Mouse (Mus musculus): Measurements from ENCODE around the gene Nfkbib.
A peak's percentile ranks its signal among the peaks of the same experiment; 100 is the strongest.

Nfkbib gene

DNA sequence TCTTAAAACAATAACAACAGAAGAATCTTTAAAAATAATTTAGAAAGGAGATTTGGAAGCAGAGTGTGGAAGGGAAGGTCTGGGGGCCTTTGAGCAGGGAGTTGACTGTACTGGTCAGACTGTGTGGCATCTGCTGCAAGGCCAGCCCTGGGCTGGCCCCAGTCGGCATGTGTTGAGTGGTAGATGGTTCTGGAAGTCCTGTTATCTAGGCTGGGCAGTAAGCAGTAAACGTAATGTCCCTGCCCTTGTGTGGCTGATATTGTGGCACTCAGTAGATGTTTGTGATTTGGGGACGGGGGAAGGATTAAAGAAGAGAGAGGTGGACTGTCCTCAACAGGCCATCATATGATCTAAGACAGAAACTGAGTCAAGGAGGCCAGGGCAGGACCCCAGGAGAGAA, 3.0 kb upstream of the Nfkbib start:
- no peak for DNase-seq (ENCODE audit: extremely low spot score, low read depth, low spot score)

DNA sequence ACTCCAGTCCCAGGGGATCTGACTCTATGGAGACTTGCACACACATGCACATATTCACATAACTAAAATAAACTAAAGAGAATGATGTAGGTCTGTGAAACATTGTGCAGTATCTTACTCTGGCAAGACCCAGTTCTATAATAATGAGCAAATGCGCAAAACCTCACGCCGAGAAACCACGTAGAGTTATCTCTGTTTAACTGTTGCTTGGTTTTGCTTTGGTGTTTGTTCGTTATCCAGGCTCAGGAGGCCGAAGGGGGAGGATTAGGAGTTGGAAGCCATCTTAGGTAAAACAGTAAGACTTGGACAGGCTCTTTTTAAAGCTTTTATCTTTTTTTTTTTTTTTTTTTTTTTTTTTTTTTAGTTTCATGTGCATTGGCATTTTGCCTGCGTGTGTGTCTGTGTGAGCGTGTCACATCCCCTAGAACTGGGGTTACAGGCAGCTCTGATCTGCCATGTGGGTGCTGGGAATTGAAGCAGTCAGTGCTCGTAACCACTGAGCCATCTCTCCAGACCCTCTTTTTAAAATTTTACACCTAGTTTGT, 2.2 kb upstream of the Nfkbib start:
- DNase-seq (ENCODE audit: extremely low spot score, low read depth, low spot score), result no peak

DNA sequence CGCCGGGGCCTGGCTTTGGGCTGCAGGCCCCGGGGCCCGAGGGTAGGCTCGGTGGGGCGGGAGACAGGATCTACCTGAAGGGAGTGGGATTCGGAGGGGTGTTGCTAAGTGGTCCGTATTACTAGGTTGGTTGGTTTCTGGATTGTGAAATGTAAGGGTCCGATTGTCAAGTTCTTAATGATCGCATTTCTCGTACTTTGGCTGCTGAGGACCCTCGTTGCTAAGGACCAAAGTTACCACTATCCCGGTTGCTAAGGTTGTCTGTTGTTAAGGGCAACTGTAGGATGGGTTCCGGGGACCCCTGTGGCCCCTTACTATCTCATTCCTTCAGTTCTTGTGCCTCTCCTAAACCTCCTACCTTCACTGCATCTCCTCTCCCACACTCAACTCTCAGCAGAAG, 402 bp downstream of the Nfkbib start:
- DNase-seq (ENCODE audit: extremely low spot score, low read depth, low spot score), result no peak

DNA sequence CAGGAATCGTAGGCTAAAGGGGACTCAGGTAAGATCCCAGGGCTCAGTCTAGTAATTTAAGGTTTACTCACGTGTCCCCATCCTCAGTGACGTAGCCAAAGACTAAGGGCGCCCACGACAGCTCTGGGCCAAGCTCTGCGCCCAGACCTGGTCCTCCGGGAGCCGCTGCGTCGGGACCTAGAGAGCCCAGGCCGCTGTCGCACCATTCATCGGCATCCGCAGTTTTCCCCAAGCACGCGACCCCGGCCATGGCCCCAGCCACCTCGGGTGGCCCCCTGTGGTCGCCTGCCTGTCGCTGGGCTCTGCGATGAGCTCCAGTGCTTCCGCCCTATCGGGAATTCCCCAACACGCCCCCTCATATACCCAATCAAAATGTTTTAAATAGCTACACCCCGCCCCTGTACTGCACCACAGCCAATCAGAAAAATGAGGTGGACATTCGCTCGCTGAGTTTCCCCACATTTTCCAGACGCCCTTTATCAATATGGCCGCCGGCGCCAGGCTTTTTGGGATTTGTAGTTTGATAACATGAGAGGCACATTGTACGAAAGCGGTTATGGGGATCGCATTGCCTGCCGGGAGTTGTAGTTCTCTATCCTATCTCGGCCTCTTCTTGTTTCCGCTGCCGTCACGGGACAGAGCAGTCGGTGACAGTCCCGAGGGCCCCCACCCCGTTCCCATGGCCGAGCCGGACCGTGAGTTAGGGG, 986 bp downstream of the Nfkbib start, which contains the start of gene Sirt2:
Gene Sirt2 (plus strand): TSS at position 563 of the 707 bp plus-strand sequence.
- DNase-seq (ENCODE audit: extremely low spot score, low read depth, low spot score), result peak; percentile 95

DNA sequence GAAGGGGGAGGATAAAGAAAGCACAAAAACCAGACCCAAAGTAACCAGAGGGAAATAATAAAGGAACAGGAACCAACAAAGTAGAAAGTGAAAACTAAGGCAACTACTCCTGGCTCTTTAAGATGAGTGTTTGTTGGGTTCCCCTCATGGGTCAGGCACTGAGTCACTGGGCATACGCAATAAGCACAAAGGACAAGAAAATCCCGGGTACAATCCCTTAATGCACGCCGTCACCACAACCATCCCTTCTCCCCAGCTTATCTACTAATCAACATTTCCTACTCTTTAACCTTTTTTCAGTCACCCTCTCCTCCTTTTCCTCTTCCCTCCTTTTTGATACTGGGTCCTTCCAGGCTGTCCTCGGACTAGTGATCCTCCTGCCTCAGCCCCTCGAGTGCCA, 2.1 kb downstream of the Nfkbib start:
- no peak for DNase-seq (ENCODE audit: extremely low spot score, low read depth, low spot score)

DNA sequence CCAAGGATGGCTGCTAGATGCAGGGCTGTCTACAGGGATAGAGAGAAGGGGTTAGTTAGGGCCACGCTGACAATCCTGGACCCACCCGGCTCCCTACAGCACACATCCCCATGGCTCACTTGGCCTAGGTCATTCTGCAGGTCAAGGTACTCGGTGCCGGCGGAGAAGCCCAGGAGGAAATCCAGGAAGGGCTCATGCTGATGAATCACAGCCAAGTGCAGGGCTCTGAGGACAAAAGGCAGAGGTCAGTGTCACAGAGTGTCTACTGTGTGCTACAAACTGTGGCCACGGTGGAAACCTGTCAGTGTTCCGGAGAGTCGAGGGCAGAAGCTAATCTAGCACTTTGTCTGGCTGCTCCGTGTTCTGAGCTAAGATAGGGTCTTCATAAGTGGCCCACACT, 5.4 kb downstream of the Nfkbib start:
- DNase-seq (ENCODE audit: extremely low spot score, low read depth, low spot score), result no peak

DNA sequence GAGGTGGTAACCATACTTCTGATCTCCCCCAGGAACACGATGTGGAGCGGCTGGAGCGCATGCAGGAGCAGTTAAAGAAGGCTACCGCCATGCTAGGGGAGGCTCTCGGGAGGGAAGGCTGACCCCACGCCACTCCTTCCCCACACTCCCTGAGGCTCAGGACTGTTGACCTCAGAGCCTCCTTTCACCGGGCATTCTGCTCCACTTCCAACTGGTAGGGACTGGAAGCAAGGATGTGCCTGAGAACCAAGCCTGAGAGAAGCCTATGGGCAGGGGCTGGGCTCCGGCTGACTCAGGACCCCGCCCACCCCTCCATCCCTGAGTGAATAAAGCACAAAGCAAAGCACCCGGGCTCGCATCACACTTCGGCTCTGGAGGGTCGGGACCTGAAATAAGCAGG, 8.7 kb downstream of the Nfkbib start:
- DNase-seq (ENCODE audit: extremely low spot score, low read depth, low spot score), result no peak

DNA sequence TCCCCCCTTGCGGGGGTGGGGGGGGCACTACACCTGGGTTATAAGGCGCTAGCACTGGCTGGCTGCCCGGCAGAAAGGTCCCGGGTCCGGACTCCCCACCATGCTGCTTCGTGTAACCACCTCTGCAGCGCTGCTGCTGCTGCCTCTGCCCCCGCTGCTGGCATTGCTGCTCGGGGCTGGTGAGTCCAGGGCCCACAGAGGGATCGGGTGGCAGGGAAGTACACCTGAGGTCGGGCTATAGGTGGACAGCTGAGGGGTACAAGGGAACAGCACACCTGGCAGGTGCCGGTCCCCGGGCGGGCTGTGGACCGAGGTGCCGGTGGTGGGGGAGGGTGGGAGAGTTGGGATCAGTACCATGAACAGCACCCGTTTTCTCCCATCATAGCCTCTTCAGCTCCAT, 11.2 kb downstream of the Nfkbib start, which contains the start of gene Ccer2:
Gene Ccer2 (plus strand): TSS at position 96 of the 400 bp plus-strand sequence.
- no peak for DNase-seq (ENCODE audit: extremely low spot score, low read depth, low spot score)

DNA sequence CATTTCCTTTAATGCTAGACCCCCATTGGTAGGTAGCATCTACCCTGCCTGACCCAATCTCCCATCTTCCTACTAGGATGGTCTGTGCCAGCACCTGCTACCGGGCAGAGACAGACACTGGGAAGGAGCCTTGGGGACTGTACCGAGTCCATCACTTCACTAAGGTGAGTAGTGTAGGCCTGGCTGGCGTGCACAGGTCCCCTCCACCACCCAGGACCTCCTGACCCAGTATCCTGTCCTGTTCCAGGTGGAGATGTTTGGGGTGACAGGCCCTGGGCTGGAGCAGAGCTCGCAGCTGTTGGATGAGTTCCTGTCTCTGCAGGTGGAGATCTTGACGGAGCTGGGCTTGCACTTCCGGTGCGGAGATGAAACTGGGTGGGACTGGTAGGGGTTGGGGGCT, 17.4 kb downstream of the Nfkbib start:
- DNase-seq (ENCODE audit: extremely low spot score, low read depth, low spot score), result no peak

DNA sequence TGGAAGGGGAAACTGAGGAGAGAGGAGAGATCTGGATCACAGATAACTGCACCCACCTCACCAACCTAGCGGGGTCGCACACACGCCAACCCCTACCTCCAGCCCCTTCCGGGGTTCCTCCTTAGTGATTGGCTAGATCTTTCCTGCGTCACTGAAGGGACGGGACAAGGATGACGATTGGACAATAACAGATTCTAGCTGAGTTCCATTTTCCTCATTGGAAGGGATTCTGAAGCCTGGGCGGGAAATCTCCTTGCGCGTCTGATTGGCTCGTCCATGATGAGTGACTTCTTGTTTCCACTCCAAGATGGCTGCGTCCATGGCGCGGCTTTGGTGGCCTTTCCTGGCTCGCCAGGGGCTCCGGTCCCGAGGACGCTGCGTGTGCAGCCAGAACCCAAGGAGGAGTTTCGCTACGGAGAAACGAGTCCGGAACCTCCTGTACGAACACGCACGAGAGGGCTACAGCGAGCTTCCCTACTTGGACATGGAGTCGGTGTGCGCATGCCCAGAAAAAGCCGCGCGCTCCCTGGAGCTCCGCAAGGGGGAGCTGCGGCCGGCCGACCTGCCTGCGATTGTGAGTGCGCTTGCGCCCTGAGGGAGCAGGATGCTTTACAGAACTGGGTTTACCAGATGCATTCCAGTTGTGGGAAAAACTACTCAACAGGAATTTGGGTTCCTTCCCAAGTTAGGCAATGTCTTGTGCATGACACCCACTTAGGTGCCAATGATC, 25.4 kb downstream of the Nfkbib start, which contains the start of the genes Mrps12 and Sars2:
Gene Mrps12 (minus strand): TSS at position 112 of the 730 bp plus-strand sequence.
Gene Sars2 (plus strand): TSS at position 284 of the 730 bp plus-strand sequence.
- peak; percentile 99 for DNase-seq (ENCODE audit: extremely low spot score, low read depth, low spot score)

DNA sequence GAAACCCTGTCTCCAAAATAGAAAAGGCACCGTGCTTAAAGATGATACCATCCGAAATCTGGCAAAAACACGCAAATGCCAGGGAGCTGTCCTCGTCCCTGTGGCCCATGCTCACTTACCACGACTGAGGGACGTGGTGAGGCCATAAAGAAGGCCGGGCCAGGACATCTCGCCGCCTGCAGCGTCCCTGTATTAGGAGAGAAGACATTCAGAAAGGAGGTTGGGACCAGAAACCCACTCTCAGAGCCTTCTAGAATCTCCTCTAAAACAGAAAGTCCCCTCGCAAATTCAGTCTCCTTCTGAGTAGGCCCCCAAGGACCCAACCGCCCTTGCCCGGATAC, 26.0 kb downstream of the Nfkbib start:
- DNase-seq (ENCODE audit: extremely low spot score, low read depth, low spot score), result no peak

DNA sequence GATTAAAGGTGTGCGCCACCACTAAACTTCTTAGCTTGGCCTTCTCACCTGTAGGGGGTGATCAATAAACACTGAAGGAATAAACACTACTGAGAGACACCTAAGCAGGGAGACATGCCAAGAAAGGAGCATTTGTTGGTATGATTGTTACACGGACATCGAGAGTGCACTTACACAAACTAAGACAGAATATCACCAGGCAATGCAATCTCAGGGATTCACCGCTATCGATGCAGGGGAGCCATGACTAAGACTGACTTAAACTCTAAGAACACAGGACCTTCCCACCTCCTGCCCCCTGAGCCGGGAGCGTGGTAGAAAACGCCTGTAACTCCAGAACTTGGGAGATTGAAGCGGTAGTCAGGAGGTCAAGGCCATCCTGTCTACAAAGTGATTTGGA, 26.4 kb downstream of the Nfkbib start:
- DNase-seq (ENCODE audit: extremely low spot score, low read depth, low spot score), result no peak

DNA sequence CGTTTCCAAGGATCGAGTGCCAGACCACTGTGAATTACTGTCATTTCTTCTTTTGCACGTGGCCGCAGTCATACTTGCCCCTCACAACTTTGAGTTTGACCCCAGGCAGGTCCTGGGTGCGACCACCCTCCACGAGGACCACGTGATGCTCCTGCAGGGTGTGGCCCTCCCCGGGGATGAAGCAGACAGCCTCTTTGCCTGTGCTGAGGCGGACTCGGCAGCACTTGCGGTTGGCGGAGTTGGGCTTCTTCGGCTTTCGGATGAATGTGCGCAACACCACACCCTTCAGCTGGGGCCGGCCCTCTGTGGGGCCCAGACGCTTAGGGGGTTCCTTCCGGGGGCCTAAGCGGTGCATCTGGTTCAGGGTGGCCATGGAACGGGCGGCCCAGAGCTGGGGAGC, 27.5 kb downstream of the Nfkbib start:
- no peak for DNase-seq (ENCODE audit: extremely low spot score, low read depth, low spot score)

DNA sequence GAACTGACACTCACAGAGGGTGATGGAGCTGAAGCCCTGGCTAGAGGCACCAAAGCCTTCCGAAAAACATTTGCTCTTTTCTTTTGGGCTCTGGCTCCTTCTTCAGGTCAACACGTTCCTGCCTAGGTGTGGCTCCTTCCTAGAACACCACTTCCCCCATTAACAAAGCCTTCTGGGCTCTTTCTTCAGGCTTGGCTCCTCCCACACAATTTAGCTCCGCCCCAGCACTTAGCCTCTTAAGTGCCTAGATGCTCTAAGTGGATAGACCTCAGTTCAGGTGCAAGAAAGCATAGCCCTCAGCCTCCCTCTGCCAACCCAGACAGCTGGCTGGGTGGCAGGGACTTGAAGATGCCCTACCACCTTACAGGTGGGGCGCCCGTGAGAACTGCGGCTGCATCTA, 31.6 kb downstream of the Nfkbib start:
- no peak for DNase-seq (ENCODE audit: extremely low spot score, low read depth, low spot score)

DNA sequence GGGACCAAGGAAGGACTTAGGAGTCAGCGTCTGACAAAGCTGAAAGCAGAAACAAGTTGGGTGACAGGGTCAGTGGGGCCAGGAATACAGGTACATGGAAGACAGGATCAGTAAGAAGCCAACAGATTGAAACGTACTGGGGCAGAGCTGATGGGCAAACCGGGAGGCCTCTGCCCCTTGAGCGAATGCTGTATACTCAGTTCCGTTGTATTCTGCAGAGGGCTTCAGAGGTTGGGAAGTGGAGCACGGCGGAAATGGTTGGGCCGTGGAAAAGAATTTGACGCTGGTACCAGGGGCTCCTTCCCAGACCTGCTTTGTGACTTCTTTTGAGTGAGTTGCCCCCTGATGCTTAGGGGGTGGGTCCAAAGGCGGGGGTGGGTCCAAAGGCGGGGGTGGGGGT, 34.1 kb downstream of the Nfkbib start:
- no peak for DNase-seq (ENCODE audit: extremely low spot score, low read depth, low spot score)

DNA sequence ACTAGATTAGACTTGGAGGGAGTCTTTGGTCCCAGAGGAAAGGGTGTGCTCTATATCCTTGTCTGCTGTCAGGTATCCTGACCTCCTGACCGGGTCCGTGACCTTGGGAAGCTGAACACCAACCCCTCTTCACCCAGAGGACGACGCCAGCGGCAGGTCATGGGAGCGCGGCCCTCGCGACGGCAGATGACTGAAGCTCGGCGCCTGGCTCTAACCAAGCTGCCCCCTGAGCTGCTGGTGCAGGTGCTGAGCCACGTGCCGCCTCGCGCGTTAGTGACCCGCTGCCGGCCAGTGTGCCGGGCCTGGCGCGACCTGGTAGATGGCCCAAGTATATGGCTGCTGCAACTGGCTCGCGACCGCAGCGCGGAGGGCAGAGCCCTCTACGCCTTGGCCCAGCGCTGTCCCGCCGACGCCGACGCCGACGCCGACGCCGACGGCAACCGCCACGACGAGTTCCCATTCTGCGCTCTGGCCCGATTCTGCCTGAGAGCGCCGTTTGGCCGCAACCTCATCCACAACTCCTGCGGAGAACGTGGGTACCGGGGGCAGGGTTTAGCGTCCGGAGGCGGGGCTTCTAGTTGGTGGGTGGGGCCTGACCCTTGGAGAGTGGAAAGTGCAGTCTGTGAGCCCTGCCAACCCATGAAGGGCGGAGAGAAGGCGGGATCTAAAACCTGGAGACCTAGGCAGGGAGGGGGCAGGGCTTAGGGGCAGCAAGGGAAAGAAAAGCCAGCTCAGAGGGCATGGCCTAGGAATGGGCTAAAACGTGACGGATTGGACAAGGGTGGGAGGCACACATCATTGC, 34.8 kb downstream of the Nfkbib start:
- DNase-seq (ENCODE audit: extremely low spot score, low read depth, low spot score), result peak; percentile 63

DNA sequence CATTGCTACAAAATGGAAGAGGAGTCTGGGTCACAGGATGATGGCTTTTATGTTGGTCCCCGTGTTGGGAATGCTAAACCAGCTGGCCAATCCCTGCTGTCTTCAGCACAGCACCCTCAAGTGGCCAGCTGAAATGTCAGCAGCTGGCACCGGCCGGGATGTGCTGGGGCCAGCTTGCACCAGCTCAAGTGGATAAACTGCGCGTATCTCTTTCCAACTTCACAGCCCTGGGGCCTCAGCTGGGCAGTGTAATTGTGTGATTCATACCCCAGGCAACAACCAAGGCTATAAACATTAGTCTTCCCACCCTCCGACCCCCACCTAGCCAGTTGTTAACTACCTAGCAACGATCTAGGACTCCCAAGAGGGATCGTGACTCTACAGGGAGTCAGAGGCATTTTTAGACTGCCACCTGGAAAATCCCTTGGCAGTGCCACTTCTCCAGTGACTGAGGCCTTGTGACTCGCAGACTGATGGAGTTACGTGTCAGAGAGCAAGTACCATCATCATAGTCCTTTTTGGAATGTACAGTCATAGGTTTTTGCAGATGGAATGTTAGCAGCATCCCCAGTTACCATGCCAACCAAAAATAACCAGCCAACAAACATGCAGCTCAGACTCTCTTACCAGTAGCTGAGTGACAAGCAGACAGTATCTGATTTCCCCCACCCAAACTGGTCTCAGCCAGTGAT, 39.5 kb downstream of the Nfkbib start:
- no peak for DNase-seq (ENCODE audit: extremely low spot score, low read depth, low spot score)

DNA sequence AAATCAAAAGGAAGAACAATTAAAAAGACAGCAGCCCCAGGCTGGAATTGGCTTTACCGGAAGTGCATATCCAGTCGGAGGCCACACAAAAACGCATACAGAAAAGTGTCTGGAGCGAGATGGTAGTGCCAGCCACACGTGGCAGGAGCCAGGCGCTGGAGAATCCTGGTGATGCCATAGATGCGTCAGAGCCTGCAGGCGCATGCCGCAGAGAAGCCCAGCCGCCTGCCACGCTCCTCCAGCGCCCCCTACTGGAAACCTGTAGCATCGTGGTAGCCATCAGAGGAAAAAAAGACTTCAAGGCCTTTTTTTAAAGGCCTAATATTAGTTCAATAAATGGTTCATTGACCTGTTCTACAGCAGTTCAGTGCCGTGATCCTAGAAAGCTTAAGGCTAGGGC, 40.7 kb downstream of the Nfkbib start:
- DNase-seq (ENCODE audit: extremely low spot score, low read depth, low spot score), result no peak

DNA sequence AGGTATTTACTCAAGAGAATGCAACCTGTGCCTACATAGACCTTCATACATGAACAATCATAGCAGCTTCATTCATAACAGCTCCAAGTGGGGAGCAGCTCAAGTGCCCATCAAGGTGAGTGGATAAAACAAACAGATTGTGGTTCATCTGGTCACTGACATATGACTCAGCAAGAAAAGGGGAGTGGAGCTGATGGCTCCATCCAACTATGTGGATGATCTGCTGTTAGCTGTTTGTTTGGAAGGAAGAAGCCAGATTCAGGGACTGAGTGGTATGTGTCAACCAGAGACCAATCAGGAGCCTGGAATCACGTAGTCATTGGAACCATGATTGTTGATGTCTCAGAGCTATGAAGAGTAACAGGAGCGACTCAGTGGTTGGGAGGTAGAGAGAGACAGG, 42.7 kb downstream of the Nfkbib start:
- no peak for DNase-seq (ENCODE audit: extremely low spot score, low read depth, low spot score)

DNA sequence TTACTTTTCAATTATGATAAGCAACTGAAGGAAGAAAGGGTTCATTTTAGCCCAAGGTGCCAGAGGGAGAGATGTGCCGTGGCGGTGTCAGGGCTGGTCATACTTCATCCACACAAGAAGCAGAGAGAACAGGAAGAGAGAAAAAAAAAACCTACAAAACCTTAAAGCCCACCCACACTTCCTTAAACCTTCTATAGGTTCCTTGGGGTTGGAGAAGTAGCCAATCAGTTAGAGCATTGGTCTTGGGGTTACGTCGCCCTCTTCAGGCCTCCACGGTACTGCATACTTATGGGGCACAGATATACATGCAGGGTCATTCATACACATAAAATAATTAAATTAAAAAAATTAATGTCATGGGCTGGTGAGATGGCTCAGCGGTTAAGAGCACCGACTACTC, 45.2 kb downstream of the Nfkbib start:
- no peak for DNase-seq (ENCODE audit: extremely low spot score, low read depth, low spot score)

All from hindlimb bud, embryonic 11.5 days (tissue).